Comparison of ENCODE assay signal across 18 mouse cellular contexts in genomic region chr9:28825821-28826220, GRCm38 (mm10).
A peak's percentile ranks its signal among the peaks of the same experiment; 100 is the strongest.
DNase-seq lines count a peak whose midpoint lies in the region; TF ChIP-seq lines count a peak whose summit lies in the region.
"Had no signal": no experiment of that assay in that cellular context is flagged by ENCODE, and none has a peak within 500 bp of the region (broad histone marks: within the 10 kb centered on the region; RNA-seq: fewer than 3 reads in every experiment).

No protein-coding gene starts in this region.

- DNase-seq in frontal cortex, postnatal 36 days (ENCODE audit: low spot score in 2 of 2), result peak; percentile 19 to 53
- no peak for DNase-seq in frontal cortex, postnatal 25 days (ENCODE audit: low spot score in 2 of 2)
- DNase-seq in left cerebral cortex, adult 2 months (ENCODE audit: extremely low spot score in 1 of 2, low spot score in 2 of 2), result no peak
- no peak for DNase-seq in left cerebral cortex, postnatal 4 days
- peak; percentile 80 for DNase-seq in brain, adult 2 months (ENCODE audit: low read depth, low spot score)
- DNase-seq in telencephalon, adult 2 months (ENCODE audit: low read depth, low spot score), result peak; percentile 65
- DNase-seq: adrenal gland, postnatal 14 days; cerebellum, adult 18-20 months; cerebellum, adult 9-11 months; cerebellum, postnatal 36 days; forebrain, postnatal 0 days; gastrocnemius, postnatal 36 days; heart, adult 11 months; heart, postnatal 36 days had no signal

- intact Hi-C loops in left cerebral cortex, adult 2 months (cut with DNase I), result loop anchor here (10.0 kb wide), 1 partner anchor 421 kb away; no protein-coding TSS in a partner anchor
- intact Hi-C loops in left cerebral cortex, postnatal 4 days (cut with DNase I), result no loop called here

- H3K27ac ChIP-seq in left cerebral cortex, adult 2 months, result 0 out of 2 replicates have a peak overlapping the region, but pooled peaks have one; percentile 28
- H3K27ac ChIP-seq: embryonic facial prominence, embryonic 10.5 days; forebrain, embryonic 13.5 days; heart, embryonic 13.5 days; hindbrain, postnatal 0 days had no signal

- no peak for TF ChIP-seq CTCF in left cerebral cortex, adult 2 months (IDR thresholded peaks at IDR 0.05)

- H3K4me3 ChIP-seq in left cerebral cortex, adult 2 months, result no peak overlapping the region
- H3K4me3 ChIP-seq: embryonic facial prominence, embryonic 10.5 days; forebrain, embryonic 13.5 days; heart, embryonic 13.5 days had no signal

Comparison
In these comparisons a context has a peak if more than half of its experiments do, and no peak if none do; other contexts are left out.
1. DNase-seq: peak in frontal cortex, postnatal 36 days (2 of 2), brain, adult 2 months (single experiment) and telencephalon, adult 2 months (single experiment); none in frontal cortex, postnatal 25 days (0 of 2), left cerebral cortex, adult 2 months (0 of 2) and left cerebral cortex, postnatal 4 days (single experiment).